Mouse (Mus musculus): ENCODE results near the gene Pde12. TPM values are rescaled to one million over a fixed set of nuclear protein-coding genes. Genes with fewer than 3 reads are reported as not detected.

Gene Pde12
- total and polyA plus RNA-seq, 3 experiments = 18.0 to 19.8 TPM; not detected in 1

GRCm38 (mm10) chr14:26637851-26638707, 31.6 kb downstream of the Pde12 start, which contains the start of gene Arf4 (continued):
- no peak for TF ChIP-seq ZC3H11A (IDR thresholded peaks at IDR 0.05; ENCODE audit: low read depth, low read length)
- TF ChIP-seq ETS1 (IDR thresholded peaks at IDR 0.05; ENCODE audit: low read depth, low read length) = peak; percentile 37
- TF ChIP-seq POLR2AphosphoS5 (IDR thresholded peaks at IDR 0.05; ENCODE audit: borderline replicate concordance, low read depth, low read length) = no peak
- TF ChIP-seq SIN3A (IDR thresholded peaks at IDR 0.05; ENCODE audit: low read length) = peak; percentile 91
- TF ChIP-seq KAT2A (conservative IDR thresholded peaks at IDR 0.05; ENCODE audit: low read depth, low read length) = peak; percentile 87
- peak; percentile 98 for TF ChIP-seq POLR2AphosphoS2 (IDR thresholded peaks at IDR 0.05; ENCODE audit: low read length)
- no peak for TF ChIP-seq ZNF384 (IDR thresholded peaks at IDR 0.05; ENCODE audit: low read depth, low read length)
- TF ChIP-seq CTCF (IDR thresholded peaks at IDR 0.05 in 2 of 3, conservative IDR thresholded peaks at IDR 0.05 in 1 of 3; ENCODE audit: control insufficient read depth in 1 of 3, insufficient read depth in 1 of 3, low read depth in 2 of 3, low read length in 3 of 3, poor library complexity in 1 of 3, severe bottlenecking in 1 of 3) = no peak
- TF ChIP-seq POLR2A (IDR thresholded peaks at IDR 0.05; ENCODE audit: control insufficient read depth in 1 of 2, insufficient read depth in 1 of 2, low read depth in 1 of 2, low read length in 2 of 2, poor library complexity in 1 of 2) = peak; percentile 70 to 99; a peak in 3 of 4 replicates
- TF ChIP-seq NRF1 (IDR thresholded peaks at IDR 0.05; ENCODE audit: insufficient read depth, low read depth, low read length, poor library complexity, severe bottlenecking) = peak; percentile 89
- peak; percentile 54 for TF ChIP-seq USF1 (IDR thresholded peaks at IDR 0.05; ENCODE audit: low read depth, low read length)
- TF ChIP-seq TAL1 (IDR thresholded peaks at IDR 0.05; ENCODE audit: low read length) = no peak
- no peak for TF ChIP-seq MAFK (IDR thresholded peaks at IDR 0.05; ENCODE audit: borderline replicate concordance, low read depth, low read length)
- TF ChIP-seq BHLHE40 (IDR thresholded peaks at IDR 0.05; ENCODE audit: borderline replicate concordance, low read depth, low read length) = no peak; the same call in 1 of the 2 replicates
- TF ChIP-seq SMC3 (IDR thresholded peaks at IDR 0.05; ENCODE audit: low read depth, low read length) = peak; percentile 3; the same call in 1 of the 2 replicates
- TF ChIP-seq HCFC1 (IDR thresholded peaks at IDR 0.05; ENCODE audit: low read depth, low read length) = peak; percentile 95
- peak; percentile 83; the same call in 1 of the 2 replicates for TF ChIP-seq MXI1 (IDR thresholded peaks at IDR 0.05; ENCODE audit: low read depth, low read length)

- Histone ChIP-seq H3K4me1 (ENCODE audit: control insufficient read depth in 1 of 2, insufficient read depth in 2 of 2, low read length in 2 of 2) (peaks cover 0 to 8% of the 10 kb centered on the region in 2 experiments; a peak in 2 of 4 replicates), H3K4me3 (ENCODE audit: control insufficient read depth in 1 of 2, insufficient read depth in 1 of 2, low read depth in 2 of 2, low read length in 2 of 2) (peak overlapping the region; percentile 71 to 91), H3K9ac (ENCODE audit: control insufficient read depth, low read depth, low read length, poor library complexity, severe bottlenecking) (peak overlapping the region; percentile 75), H3K9me3 (replicated peaks; ENCODE audit: insufficient read depth, low read length) (no peaks in the 10 kb centered on the region), H3K27me3 (ENCODE audit: control insufficient read depth in 1 of 2, insufficient read depth in 2 of 2, low read length in 2 of 2) (no peaks in the 10 kb centered on the region), H3K27ac (ENCODE audit: control insufficient read depth, low read depth, low read length) (peak overlapping the region; percentile 93), H3K79me2 (ENCODE audit: control insufficient read depth, insufficient read depth, low read length, poor library complexity) (peaks cover 36% of the 10 kb centered on the region), H3K36me3 (ENCODE audit: control insufficient read depth in 1 of 2, insufficient read depth in 2 of 2, low read length in 2 of 2) (peaks cover 0 to 23% of the 10 kb centered on the region in 2 experiments; a peak in 3 of 4 replicates)
- DNase-seq (ENCODE audit: low read depth, low spot score) = peak; percentile 51
- TF ChIP-seq NELFE (IDR thresholded peaks at IDR 0.05; ENCODE audit: low read depth, low read length) = no peak
- peak; percentile 88; the same call in 1 of the 2 replicates for TF ChIP-seq CHD1 (IDR thresholded peaks at IDR 0.05; ENCODE audit: low read depth, low read length)
- peak; percentile 87; the same call in 1 of the 2 replicates for TF ChIP-seq POLR2AphosphoS5 (IDR thresholded peaks at IDR 0.05; ENCODE audit: borderline replicate concordance, low read depth, low read length)
Observed at GRCm38 (mm10) chr14:26637025-26637850, 32.4 kb downstream of the Pde12 start.
